Mouse (Mus musculus) ES-E14 (cell line): ENCODE results near the gene Pid1.

ENCODE experiments used
- MAFK ChIP-seq: IDR thresholded peaks from 2 replicates; pipeline ENCODE4 v1.6.1; 2014; ENCODE audit warnings: mild to moderate bottlenecking, low read depth, low read length, inconsistent platforms; ENCODE audit not compliant: insufficient read depth
- ZC3H11A ChIP-seq: IDR thresholded peaks from 2 replicates; pipeline ENCODE4 v1.6.1; 2012; ENCODE audit warnings: low read depth, mild to moderate bottlenecking, inconsistent platforms, low read length, borderline replicate concordance
- ZNF384 ChIP-seq: IDR thresholded peaks from 2 replicates; pipeline ENCODE4 v1.6.1; 2012; ENCODE audit warnings: low read depth, low read length, inconsistent platforms

DNA sequence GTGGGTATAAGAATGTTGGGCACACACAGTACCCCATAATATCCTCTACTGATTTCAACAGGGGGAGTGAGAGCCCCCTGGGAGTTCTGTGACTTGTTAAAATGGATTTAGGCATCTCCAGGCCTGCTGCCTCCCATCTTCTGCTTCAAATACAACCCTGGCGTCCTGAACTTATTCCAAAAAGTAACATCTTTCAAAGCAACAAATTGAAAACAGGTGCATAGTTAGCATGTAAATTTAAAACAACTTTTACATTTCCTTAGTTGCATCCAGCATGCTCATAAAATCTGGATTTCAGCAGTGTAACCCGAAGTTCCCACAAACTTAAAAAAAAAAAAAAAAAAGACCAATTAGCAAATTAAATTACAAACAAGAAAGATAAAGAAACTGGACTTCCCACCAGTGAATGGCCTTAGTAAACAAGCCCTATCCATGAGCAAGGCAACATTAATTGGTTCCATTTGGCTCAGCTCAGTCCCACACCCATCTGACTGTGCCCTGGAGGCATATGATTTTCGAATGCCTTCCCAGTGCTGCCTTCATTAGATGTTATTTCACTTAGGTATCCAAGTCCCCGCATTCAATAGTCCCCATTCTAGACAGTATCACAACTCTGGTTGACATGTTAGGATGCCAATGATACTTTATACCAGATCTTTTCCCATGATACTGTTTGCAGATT is 177.1 kb downstream of the Pid1 start:
- TF ChIP-seq ZC3H11A (no peak), MAFK (no peak), ZNF384 (no peak)
